Comparison of ENCODE assay signal across 32 mouse cellular contexts in the genomic region with DNA sequence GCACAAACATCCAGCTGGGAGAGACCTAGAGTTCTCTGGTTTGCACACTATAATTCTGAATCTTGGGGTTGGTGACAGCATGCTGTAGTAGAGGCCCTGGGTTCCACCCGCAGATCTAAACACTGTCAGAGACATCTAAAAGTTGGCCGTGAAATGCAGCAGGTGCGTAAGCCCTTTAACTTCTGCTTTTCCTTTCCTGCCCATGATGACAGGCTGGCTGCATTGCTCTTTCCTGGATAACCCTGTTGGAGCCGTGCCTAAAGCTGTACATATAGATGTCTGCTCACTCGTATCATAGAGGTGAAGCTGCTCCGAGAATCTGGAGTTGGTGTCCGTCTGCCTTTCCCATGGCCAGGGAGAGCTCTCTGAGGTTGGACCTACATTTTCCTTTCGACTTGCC. TPM values are rescaled to one million over a fixed set of nuclear protein-coding genes. Genes with fewer than 3 reads are reported as not detected.
A peak's percentile ranks its signal among the peaks of the same experiment; 100 is the strongest.
DNase-seq lines count a peak whose midpoint lies in the region; ATAC-seq lines count a peak whose summit lies in the region.
"Had no signal": no experiment of that assay in that cellular context is flagged by ENCODE, and none has a peak within 500 bp of the region (broad histone marks: within the 10 kb centered on the region; RNA-seq: fewer than 3 reads in every experiment).

No protein-coding gene starts in this region.

- no peak overlapping the region for H3K9ac ChIP-seq in forebrain, embryonic 12.5 days
- no peak overlapping the region for H3K9ac ChIP-seq in limb, embryonic 12.5 days (replicated peaks)
- H3K9ac ChIP-seq in forebrain, embryonic 16.5 days (replicated peaks; ENCODE audit: low read depth, low read length): no peak overlapping the region
- H3K9ac ChIP-seq: forebrain, postnatal 0 days; heart, embryonic 15.5 days; hindbrain, embryonic 14.5 days; midbrain, embryonic 15.5 days; stomach, embryonic 15.5 days had no signal

- H3K9me3 ChIP-seq in forebrain, embryonic 10.5 days: no peaks in the 10 kb centered on the region
- no peaks in the 10 kb centered on the region for H3K9me3 ChIP-seq in forebrain, embryonic 12.5 days
- H3K9me3 ChIP-seq in limb, embryonic 12.5 days: no peaks in the 10 kb centered on the region
- H3K9me3 ChIP-seq in forebrain, embryonic 16.5 days (ENCODE audit: control insufficient read depth, low read length): no peaks in the 10 kb centered on the region
- H3K9me3 ChIP-seq: heart, embryonic 10.5 days; heart, embryonic 15.5 days; midbrain, embryonic 10.5 days; midbrain, embryonic 15.5 days; stomach, embryonic 15.5 days had no signal

- 0 out of 2 replicates have a peak overlapping the region, but pooled peaks have one; percentile 80 for H3K27ac ChIP-seq in forebrain, embryonic 10.5 days
- no peak overlapping the region for H3K27ac ChIP-seq in forebrain, embryonic 12.5 days
- 0 out of 2 replicates have a peak overlapping the region, but pooled peaks have one; percentile 93 for H3K27ac ChIP-seq in limb, embryonic 12.5 days
- no peak overlapping the region for H3K27ac ChIP-seq in forebrain, embryonic 16.5 days (ENCODE audit: low read length)
- H3K27ac ChIP-seq: heart, embryonic 15.5 days; hindbrain, embryonic 14.5 days; layer of hippocampus, adult 2 months; left cerebral cortex, adult 2 months; midbrain, embryonic 15.5 days; stomach, embryonic 15.5 days had no signal

- ATAC-seq in forebrain, embryonic 12.5 days (ENCODE audit: low FRiP score): no peak
- peak; percentile 92 for ATAC-seq in common myeloid progenitor, adult 5-6 weeks (replicated peaks; ENCODE audit: low read depth, poor library complexity, severe bottlenecking)
- ATAC-seq in limb, embryonic 12.5 days (ENCODE audit: insufficient number of reproducible peaks, insufficient read depth, low FRiP score, low TSS enrichment, low read depth): no peak
- ATAC-seq in monocyte, adult 5-6 weeks (replicated peaks; ENCODE audit: insufficient number of reproducible peaks, low FRiP score, low TSS enrichment, poor library complexity, severe bottlenecking): no peak
- no peak for ATAC-seq in forebrain, embryonic 16.5 days
- ATAC-seq: activated CD4-positive, CD25-positive, alpha-beta regulatory T cell, adult 4 months; inflammation-experienced regulatory T-cells, adult 6 months had no signal

- no peaks in the 10 kb centered on the region for H3K36me3 ChIP-seq in forebrain, embryonic 10.5 days (replicated peaks)
- no peaks in the 10 kb centered on the region for H3K36me3 ChIP-seq in forebrain, embryonic 12.5 days (replicated peaks)
- H3K36me3 ChIP-seq in limb, embryonic 12.5 days: no peaks in the 10 kb centered on the region
- no peaks in the 10 kb centered on the region for H3K36me3 ChIP-seq in forebrain, embryonic 16.5 days (ENCODE audit: control insufficient read depth, insufficient read depth)
- H3K36me3 ChIP-seq: heart, embryonic 10.5 days; heart, embryonic 15.5 days; midbrain, embryonic 10.5 days; midbrain, embryonic 15.5 days; stomach, embryonic 15.5 days had no signal

- DNase-seq in forebrain, embryonic 10.5 days (ENCODE audit: extremely low spot score, low spot score): no peak
- DNase-seq in 416B (ENCODE audit: low read depth): peak; percentile 32
- DNase-seq in frontal cortex, postnatal 14 days (ENCODE audit: low spot score in 2 of 2): no peak
- DNase-seq: adrenal gland, adult 8-10 months; cerebellum, adult 8-10 months; cerebellum, postnatal 25 days; forebrain, postnatal 0 days; gastrocnemius, postnatal 10 days; kidney, adult 11 months; kidney, postnatal 14 days; liver; lung, postnatal 4 days; right cerebral cortex, postnatal 25 days had no signal

- no peak overlapping the region for H3K4me3 ChIP-seq in forebrain, embryonic 10.5 days
- H3K4me3 ChIP-seq in forebrain, embryonic 12.5 days (replicated peaks): no peak overlapping the region
- no peak overlapping the region for H3K4me3 ChIP-seq in limb, embryonic 12.5 days (replicated peaks)
- H3K4me3 ChIP-seq in forebrain, embryonic 16.5 days (replicated peaks; ENCODE audit: low read length): no peak overlapping the region
- H3K4me3 ChIP-seq: heart, embryonic 10.5 days; heart, embryonic 15.5 days; layer of hippocampus, adult 2 months; left cerebral cortex, adult 2 months; midbrain, embryonic 10.5 days; midbrain, embryonic 15.5 days; stomach, embryonic 15.5 days had no signal

- peaks cover 43% of the 10 kb centered on the region for H3K27me3 ChIP-seq in forebrain, embryonic 10.5 days (ENCODE audit: poor library complexity, severe bottlenecking)
- 0 out of 2 replicates have a peak, but pooled peaks cover 7% of the 10 kb centered on the region for H3K27me3 ChIP-seq in forebrain, embryonic 12.5 days
- H3K27me3 ChIP-seq in limb, embryonic 12.5 days: no peaks in the 10 kb centered on the region
- no peaks in the 10 kb centered on the region for H3K27me3 ChIP-seq in forebrain, embryonic 16.5 days (replicated peaks; ENCODE audit: control insufficient read depth, insufficient read depth, low read length)
- H3K27me3 ChIP-seq: heart, embryonic 15.5 days; midbrain, embryonic 15.5 days; stomach, embryonic 15.5 days had no signal

- no peak overlapping the region for H3K4me2 ChIP-seq in forebrain, embryonic 12.5 days
- H3K4me2 ChIP-seq in limb, embryonic 12.5 days: no peak overlapping the region
- H3K4me2 ChIP-seq in forebrain, embryonic 16.5 days (ENCODE audit: low read length): no peak overlapping the region
- H3K4me2 ChIP-seq: heart, embryonic 15.5 days; hindbrain, embryonic 14.5 days; midbrain, embryonic 15.5 days; stomach, embryonic 15.5 days had no signal

- WGBS in forebrain, embryonic 10.5 days: 88% methylated on average over 8 of the region's 8 CpGs
- WGBS in forebrain, embryonic 12.5 days: 90% methylated on average over 8 of the region's 8 CpGs
- WGBS in limb, embryonic 12.5 days: 81% methylated on average over 8 of the region's 8 CpGs
- WGBS in forebrain, embryonic 16.5 days: 87% methylated on average over 8 of the region's 8 CpGs

- peaks cover 26% of the 10 kb centered on the region for H3K4me1 ChIP-seq in forebrain, embryonic 10.5 days
- peaks cover 17% of the 10 kb centered on the region for H3K4me1 ChIP-seq in forebrain, embryonic 12.5 days
- peaks cover 46% of the 10 kb centered on the region for H3K4me1 ChIP-seq in limb, embryonic 12.5 days (replicated peaks)
- peaks cover 16% of the 10 kb centered on the region for H3K4me1 ChIP-seq in forebrain, embryonic 16.5 days (replicated peaks; ENCODE audit: control insufficient read depth, insufficient read depth, low read length)

RNA-seq across cellular contexts. Expression of a gene that starts 26.9 kb away (rescaled TPM):
- polyA plus RNA-seq in forebrain, embryonic 10.5 days (2016; fragmentation: Nextera tagmentation; extraction: Ambion mirVana): not detected in 2 replicates
- not detected in 2 replicates for polyA plus RNA-seq in forebrain, embryonic 12.5 days (2016; fragmentation: Nextera tagmentation; extraction: Ambion mirVana)
- total RNA-seq in common myeloid progenitor, adult 5-6 weeks (2017): not detected in 2 replicates
- polyA plus RNA-seq in limb, embryonic 12.5 days (2016; fragmentation: Nextera tagmentation; extraction: Ambion mirVana): not detected in 2 replicates
- 1.4 TPM in 1 of 3 replicates, not detected in the others for total RNA-seq in monocyte, adult 5-6 weeks (2017)
- polyA plus RNA-seq in forebrain, embryonic 16.5 days (2015; fragmentation: Nextera tagmentation; extraction: Ambion mirVana): 1.0 and 1.6 TPM in 2 replicates
- total RNA-seq: neutrophil, adult 5-6 weeks had no signal
- polyA plus RNA-seq: activated CD4-positive, CD25-positive, alpha-beta regulatory T cell, adult 4 months; embryonic facial prominence, embryonic 11.5 days; inflammation-experienced regulatory T-cells, adult 6 months; kidney, embryonic 14.5 days; midbrain, embryonic 10.5 days; neural tube, embryonic 11.5 days had no signal

RNA-seq across cellular contexts. Expression of a gene that starts 44.9 kb away (rescaled TPM):
- 0.52 and 0.72 TPM in 2 replicates for polyA plus RNA-seq in forebrain, embryonic 10.5 days (2016; fragmentation: Nextera tagmentation; extraction: Ambion mirVana)
- 0.09 and 0.14 TPM in 2 replicates for polyA plus RNA-seq in forebrain, embryonic 12.5 days (2016; fragmentation: Nextera tagmentation; extraction: Ambion mirVana)
- total RNA-seq in common myeloid progenitor, adult 5-6 weeks (2017): not detected in 2 replicates
- polyA plus RNA-seq in limb, embryonic 12.5 days (2016; fragmentation: Nextera tagmentation; extraction: Ambion mirVana): 0.14 and 0.21 TPM in 2 replicates
- not detected in 3 replicates for total RNA-seq in monocyte, adult 5-6 weeks (2017)
- polyA plus RNA-seq in forebrain, embryonic 16.5 days (2015; fragmentation: Nextera tagmentation; extraction: Ambion mirVana): 4.6 and 5.6 TPM in 2 replicates
- total RNA-seq: neutrophil, adult 5-6 weeks had no signal

Comparison
In these comparisons a context has a peak if more than half of its experiments do, and no peak if none do; other contexts are left out.
1. H3K27ac ChIP-seq: peak in forebrain, embryonic 10.5 days (single experiment) and limb, embryonic 12.5 days (single experiment); none in forebrain, embryonic 12.5 days (single experiment) and forebrain, embryonic 16.5 days (single experiment).